Mouse (Mus musculus): Measurements from ENCODE around the gene Kpna3. TPM values are rescaled to one million over a fixed set of nuclear protein-coding genes. Genes with fewer than 3 reads are reported as not detected.

Kpna3 gene
- polyA plus RNA-seq (2015; fragmentation: Nextera tagmentation; extraction: Ambion mirVana), result 20.7 and 22.5 TPM in 2 replicates

DNA sequence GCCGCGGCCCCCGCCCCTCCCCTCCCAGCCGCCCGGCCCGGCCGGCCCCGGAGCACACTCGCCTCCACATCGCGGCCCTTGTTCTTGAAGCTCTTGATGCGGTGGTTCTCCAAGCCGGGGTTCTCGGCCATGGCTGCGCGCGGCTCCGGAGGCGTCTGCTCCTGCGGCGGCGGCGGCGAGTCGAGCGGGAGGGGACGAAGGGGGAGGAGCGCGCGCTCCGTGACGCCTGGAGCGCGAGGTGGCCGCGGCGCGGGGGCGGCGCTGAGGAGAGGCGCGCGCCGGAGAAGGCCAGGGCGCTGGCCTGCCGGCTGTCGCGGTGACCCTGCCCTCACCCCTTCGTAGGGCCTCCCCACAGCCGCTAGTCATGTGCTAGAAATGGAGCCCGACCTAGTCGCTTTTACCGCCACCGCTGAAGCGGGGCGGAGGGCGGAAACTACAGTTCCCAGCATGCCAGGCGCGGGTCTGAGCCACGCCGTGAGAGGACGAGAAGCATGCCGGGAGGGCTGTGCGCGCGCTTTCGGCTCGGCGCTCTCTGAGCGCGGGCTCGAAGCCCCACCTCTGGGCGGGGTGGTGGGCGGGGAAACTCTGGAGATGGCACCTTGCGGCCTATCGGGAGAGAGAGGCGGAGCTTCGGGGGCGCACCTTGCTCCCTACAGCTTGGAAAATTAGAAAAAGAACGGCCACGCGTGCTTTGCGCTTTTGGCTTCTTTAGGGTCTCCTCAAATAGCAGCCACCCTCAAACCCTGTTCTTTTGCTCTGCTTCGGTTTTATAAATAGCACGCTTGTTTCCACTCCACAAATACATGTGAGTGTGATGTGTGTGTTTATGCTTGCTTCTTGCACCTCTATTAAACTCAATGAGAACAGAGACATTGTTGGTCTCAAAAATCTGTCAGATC is at the start of gene Kpna3:
Kpna3 (minus strand) TSS at position 214 of the 899 bp plus-strand sequence.
- H3K36me3 ChIP-seq (replicated peaks), result no peaks in the 10 kb centered on the region
- under 1% methylated on average over 69 of the region's 85 CpGs for WGBS (ENCODE audit: insufficient replicate concordance)
- peak; percentile 96 for ATAC-seq (ENCODE audit: insufficient read depth)
- peak within 1 kb of the TSS; percentile 89 for H3K9ac ChIP-seq
- H3K9me3 ChIP-seq (replicated peaks), result no peaks in the 10 kb centered on the region
- H3K27ac ChIP-seq (replicated peaks), result peak within 1 kb of the TSS; percentile 96
- 0 out of 2 replicates have a peak, but pooled peaks cover 3% of the 10 kb centered on the region for H3K27me3 ChIP-seq
- peak within 1 kb of the TSS; percentile 88 for H3K4me2 ChIP-seq
- peak within 1 kb of the TSS; percentile 95 for H3K4me3 ChIP-seq (replicated peaks)
- H3K4me1 ChIP-seq (replicated peaks), result peaks cover 39% of the 10 kb centered on the region

GRCm38 (mm10) chr14:61460365-61460764 is 20.7 kb upstream of the Kpna3 start:
- no peak overlapping the region for H3K9ac ChIP-seq
- no peak overlapping the region for H3K27ac ChIP-seq (replicated peaks)
- WGBS (ENCODE audit: insufficient replicate concordance), result 25% methylated on average over 2 of the region's 2 CpGs
- H3K27me3 ChIP-seq, result no peaks in the 10 kb centered on the region
- no peaks in the 10 kb centered on the region for H3K36me3 ChIP-seq (replicated peaks)
- no peaks in the 10 kb centered on the region for H3K9me3 ChIP-seq (replicated peaks)
- no peaks in the 10 kb centered on the region; the same call in 1 of the 2 replicates for H3K4me1 ChIP-seq (replicated peaks)
- ATAC-seq (ENCODE audit: insufficient read depth), result no peak
- H3K4me2 ChIP-seq, result no peak overlapping the region
- H3K4me3 ChIP-seq (replicated peaks), result no peak overlapping the region

GRCm38 (mm10) chr14:61457468-61457867 is 17.8 kb upstream of the Kpna3 start:
- H3K27me3 ChIP-seq, result no peaks in the 10 kb centered on the region
- H3K4me2 ChIP-seq, result no peak overlapping the region
- H3K4me3 ChIP-seq (replicated peaks), result no peak overlapping the region
- H3K27ac ChIP-seq (replicated peaks), result no peak overlapping the region
- H3K4me1 ChIP-seq (replicated peaks), result no peaks in the 10 kb centered on the region; the same call in 1 of the 2 replicates
- WGBS (ENCODE audit: insufficient replicate concordance), result 60% methylated on average over 6 of the region's 6 CpGs
- ATAC-seq (ENCODE audit: insufficient read depth), result no peak
- H3K9ac ChIP-seq, result no peak overlapping the region
- H3K9me3 ChIP-seq (replicated peaks), result no peaks in the 10 kb centered on the region
- H3K36me3 ChIP-seq (replicated peaks), result no peaks in the 10 kb centered on the region

- 69% methylated on average over 3 of the region's 3 CpGs for WGBS (ENCODE audit: insufficient replicate concordance)
Observed at GRCm38 (mm10) chr14:61455571-61455970, 15.9 kb upstream of the Kpna3 start.

DNA sequence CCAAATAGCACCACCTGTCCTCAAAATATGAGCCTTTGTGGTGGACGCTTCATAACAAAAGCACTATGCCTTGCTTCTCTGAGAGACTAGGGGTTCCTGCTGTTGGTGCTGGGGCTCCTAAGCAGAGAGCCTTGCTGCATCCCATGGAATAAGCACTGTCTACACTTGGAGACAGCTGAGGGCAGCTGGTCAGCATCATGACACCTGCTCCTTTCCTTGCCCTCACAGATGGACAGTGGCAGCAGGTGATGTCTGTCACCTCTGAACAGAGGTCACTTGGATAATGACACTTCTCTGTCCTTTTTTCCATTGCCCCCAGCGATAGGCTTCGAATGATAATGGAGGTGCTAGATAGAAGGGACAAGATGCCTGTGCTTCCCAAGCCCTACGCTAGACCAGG is 13.4 kb upstream of the Kpna3 start:
- Histone ChIP-seq H3K36me3 (replicated peaks) (no peaks in the 10 kb centered on the region), H3K4me1 (replicated peaks) (no peaks in the 10 kb centered on the region), H3K4me2 (no peak overlapping the region), H3K27me3 (no peaks in the 10 kb centered on the region), H3K27ac (replicated peaks) (no peak overlapping the region), H3K4me3 (replicated peaks) (no peak overlapping the region), H3K9ac (no peak overlapping the region), H3K9me3 (replicated peaks) (no peaks in the 10 kb centered on the region)
- WGBS (ENCODE audit: insufficient replicate concordance), result 63% methylated on average over 4 of the region's 4 CpGs
- no peak for ATAC-seq (ENCODE audit: insufficient read depth)

More at GRCm38 (mm10) chr14:61455571-61455970, 15.9 kb upstream of the Kpna3 start:
- H3K4me1 ChIP-seq (replicated peaks), result no peaks in the 10 kb centered on the region; the same call in 1 of the 2 replicates
- no peak overlapping the region for H3K27ac ChIP-seq (replicated peaks)
- no peaks in the 10 kb centered on the region for H3K9me3 ChIP-seq (replicated peaks)
- no peak for ATAC-seq (ENCODE audit: insufficient read depth)
- no peak overlapping the region for H3K9ac ChIP-seq
- no peaks in the 10 kb centered on the region for H3K36me3 ChIP-seq (replicated peaks)
- H3K4me2 ChIP-seq, result no peak overlapping the region
- no peak overlapping the region for H3K4me3 ChIP-seq (replicated peaks)
- no peaks in the 10 kb centered on the region for H3K27me3 ChIP-seq

GRCm38 (mm10) chr14:61452481-61452880 is 12.8 kb upstream of the Kpna3 start:
- no peak for ATAC-seq (ENCODE audit: insufficient read depth)
- H3K27me3 ChIP-seq, result no peaks in the 10 kb centered on the region
- H3K27ac ChIP-seq (replicated peaks), result no peak overlapping the region
- 23% methylated on average over 6 of the region's 6 CpGs for WGBS (ENCODE audit: insufficient replicate concordance)
- no peaks in the 10 kb centered on the region for H3K9me3 ChIP-seq (replicated peaks)
- no peaks in the 10 kb centered on the region for H3K36me3 ChIP-seq (replicated peaks)
- H3K4me1 ChIP-seq (replicated peaks), result no peaks in the 10 kb centered on the region
- no peak overlapping the region for H3K4me2 ChIP-seq
- no peak overlapping the region for H3K9ac ChIP-seq
- H3K4me3 ChIP-seq (replicated peaks), result no peak overlapping the region

DNA sequence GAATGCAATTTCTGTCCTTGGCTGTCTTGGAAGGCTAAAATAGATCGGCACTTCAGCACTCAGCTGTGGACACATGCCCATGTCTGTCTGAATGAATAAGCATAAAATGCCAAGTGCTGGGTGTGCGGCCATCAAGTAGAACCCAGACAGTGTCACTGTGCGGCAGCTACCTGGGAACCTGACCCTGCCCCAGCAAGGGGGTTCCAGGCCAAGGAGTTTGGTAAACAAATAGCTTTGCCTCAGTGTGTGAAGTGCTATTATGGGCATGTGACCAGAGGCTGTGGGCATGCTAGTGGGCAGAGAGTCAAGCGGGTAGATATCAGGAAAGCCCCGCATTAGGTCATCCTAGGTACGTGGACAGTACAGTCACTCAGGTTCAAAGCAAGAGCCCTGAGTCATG is 8.1 kb upstream of the Kpna3 start:
- Histone ChIP-seq H3K27ac (replicated peaks) (no peak overlapping the region), H3K9ac (no peak overlapping the region)
- WGBS (ENCODE audit: insufficient replicate concordance), result 68% methylated on average over 6 of the region's 6 CpGs

DNA sequence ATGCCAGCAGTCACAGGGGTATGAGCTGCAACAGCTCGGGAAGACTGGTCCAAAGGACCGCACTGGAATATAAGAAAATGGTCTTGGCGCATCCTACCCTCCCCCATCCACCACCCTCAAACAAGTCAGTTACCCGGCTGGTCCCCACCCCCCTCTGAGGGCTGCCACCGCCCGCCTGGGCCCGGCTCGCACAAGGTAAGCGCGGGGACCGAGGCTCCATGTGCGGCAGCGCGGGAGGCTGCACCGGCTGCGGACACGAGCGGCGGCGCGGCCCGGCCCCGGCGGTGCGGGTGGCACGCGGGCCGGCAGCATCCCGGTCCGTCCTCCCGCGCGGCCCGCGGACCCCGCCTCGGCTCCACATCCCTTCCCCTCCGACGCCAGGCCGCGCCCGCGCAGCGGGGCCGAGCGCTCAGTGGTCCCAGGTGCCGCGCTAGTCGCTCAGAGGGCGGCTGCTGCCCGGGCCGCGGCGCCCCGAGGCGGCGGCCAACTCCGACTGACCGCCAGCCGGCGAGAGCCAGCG is 473 bp downstream of the Kpna3 start:
- H3K36me3 ChIP-seq (replicated peaks), result no peaks in the 10 kb centered on the region
- H3K27ac ChIP-seq (replicated peaks), result peak overlapping the region; percentile 96
- ATAC-seq (ENCODE audit: insufficient read depth), result peak; percentile 55
- 0 out of 2 replicates have a peak, but pooled peaks cover 3% of the 10 kb centered on the region for H3K27me3 ChIP-seq
- H3K4me2 ChIP-seq, result peak overlapping the region; percentile 88
- peak overlapping the region; percentile 95 for H3K4me3 ChIP-seq (replicated peaks)
- no peaks in the 10 kb centered on the region for H3K9me3 ChIP-seq (replicated peaks)
- peak overlapping the region; percentile 89 for H3K9ac ChIP-seq
- WGBS (ENCODE audit: insufficient replicate concordance), result 2% methylated on average over 57 of the region's 62 CpGs
- peaks cover 39% of the 10 kb centered on the region for H3K4me1 ChIP-seq (replicated peaks)

More for the DNA sequence above, 8.1 kb upstream of the Kpna3 start:
- Histone ChIP-seq H3K36me3 (replicated peaks) (no peaks in the 10 kb centered on the region), H3K4me1 (replicated peaks) (no peaks in the 10 kb centered on the region), H3K4me3 (replicated peaks) (no peak overlapping the region), H3K4me2 (no peak overlapping the region), H3K9me3 (replicated peaks) (no peaks in the 10 kb centered on the region), H3K27me3 (no peaks in the 10 kb centered on the region)
- no peak for ATAC-seq (ENCODE audit: insufficient read depth)

DNA sequence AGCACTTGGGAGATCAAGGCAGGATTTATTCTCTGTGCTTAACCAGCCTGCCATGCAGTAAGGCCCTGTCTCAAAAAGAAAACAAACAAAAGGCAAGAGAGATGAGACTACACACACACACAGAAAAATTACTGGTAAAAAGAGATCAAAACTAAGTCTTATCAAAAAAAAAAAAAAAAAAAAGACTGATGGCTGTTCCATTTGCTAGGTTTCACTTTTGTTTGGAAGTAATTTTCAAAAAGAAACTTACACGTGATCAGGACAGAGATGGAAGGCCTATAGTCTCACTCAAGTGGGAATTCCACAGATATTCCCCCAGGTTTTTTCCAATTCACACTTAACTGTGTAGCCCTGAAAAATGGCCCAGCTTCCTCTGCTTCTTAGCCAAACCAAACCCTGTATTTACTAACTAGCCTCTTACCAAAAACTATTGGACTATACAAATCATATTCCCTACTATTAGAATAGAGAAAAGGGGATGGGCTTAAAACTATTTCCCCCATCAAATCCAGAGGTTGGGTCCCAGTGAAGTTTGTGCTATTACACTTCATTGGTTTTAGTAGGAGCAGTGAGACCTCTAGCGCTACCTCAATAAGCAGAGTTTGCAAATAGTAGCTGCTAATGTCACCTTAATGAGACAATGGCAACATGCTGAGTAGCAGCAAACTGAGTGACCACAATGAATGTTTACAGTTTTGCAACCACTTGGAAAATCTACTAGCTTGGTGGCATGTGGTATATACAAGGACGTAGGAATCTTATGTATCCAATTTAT is 1.3 kb downstream of the Kpna3 start:
- H3K9ac ChIP-seq, result peak overlapping the region; percentile 89
- H3K27me3 ChIP-seq, result 0 out of 2 replicates have a peak, but pooled peaks cover 3% of the 10 kb centered on the region
- no peak overlapping the region for H3K27ac ChIP-seq (replicated peaks)
- H3K36me3 ChIP-seq (replicated peaks), result no peaks in the 10 kb centered on the region
- peaks cover 44% of the 10 kb centered on the region for H3K4me1 ChIP-seq (replicated peaks)
- peak overlapping the region; percentile 95 for H3K4me3 ChIP-seq (replicated peaks)
- H3K9me3 ChIP-seq (replicated peaks), result no peaks in the 10 kb centered on the region
- peak overlapping the region; percentile 88 for H3K4me2 ChIP-seq
- no peak for ATAC-seq (ENCODE audit: insufficient read depth)
- 19% methylated on average over 3 of the region's 3 CpGs for WGBS (ENCODE audit: insufficient replicate concordance)

- 68% methylated on average over 2 of the region's 2 CpGs for WGBS (ENCODE audit: insufficient replicate concordance)
- Histone ChIP-seq H3K4me1 (replicated peaks) (peaks cover 55% of the 10 kb centered on the region), H3K4me2 (no peak overlapping the region), H3K9me3 (replicated peaks) (no peaks in the 10 kb centered on the region), H3K27me3 (no peaks in the 10 kb centered on the region), H3K27ac (replicated peaks) (no peak overlapping the region), H3K36me3 (replicated peaks) (no peaks in the 10 kb centered on the region), H3K9ac (0 out of 2 replicates have a peak overlapping the region, but pooled peaks have one; percentile 6), H3K4me3 (replicated peaks) (no peak overlapping the region)
- ATAC-seq (ENCODE audit: insufficient read depth), result no peak
Observed at GRCm38 (mm10) chr14:61436866-61437265, 2.8 kb downstream of the Kpna3 start.

All from liver, embryonic 15.5 days (tissue).